Mouse (Mus musculus) kidney, postnatal 14 days (tissue): ENCODE results near the gene Zbtb1.
A peak's percentile ranks its signal among the peaks of the same experiment; 100 is the strongest.
"Not testable (repeated sequence)": the region's sequence is repeated elsewhere in the genome, so short reads cannot be mapped to it uniquely, and the experiment has no call there.

Experiments
- DNase-seq: peaks from one replicate; pipeline ENCODE4 v3.0.0; 2022; ENCODE audit warnings: mixed read lengths

Zbtb1 gene

GRCm38 (mm10) chr12:76405183-76405970, 35.3 kb downstream of the Zbtb1 start:
- peak; percentile 28 for DNase-seq

- DNase-seq = peak; percentile 10
Observed at GRCm38 (mm10) chr12:76405971-76406370, 35.9 kb downstream of the Zbtb1 start.

GRCm38 (mm10) chr12:76407184-76407583, 37.1 kb downstream of the Zbtb1 start:
- no peak for DNase-seq

DNA sequence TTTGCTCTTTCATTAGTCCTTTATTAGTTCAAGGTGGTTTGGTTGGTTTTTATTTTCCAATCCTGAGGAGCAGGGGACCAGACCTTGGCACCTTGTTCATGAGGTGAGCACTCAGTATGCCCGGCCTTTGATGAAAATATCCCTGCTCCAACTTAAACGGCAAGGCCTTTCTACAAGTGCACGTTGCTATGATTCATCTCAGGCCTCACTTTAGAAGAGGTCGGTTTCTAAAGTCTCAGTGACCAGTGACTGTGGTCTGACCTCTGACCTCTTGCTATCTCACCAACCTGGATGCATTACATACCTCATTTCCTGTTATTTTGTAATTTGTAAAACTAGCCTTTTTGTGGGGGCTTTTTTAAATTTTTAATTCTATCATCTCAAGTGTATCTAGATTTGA, 39.1 kb downstream of the Zbtb1 start:
- DNase-seq = no peak

DNA sequence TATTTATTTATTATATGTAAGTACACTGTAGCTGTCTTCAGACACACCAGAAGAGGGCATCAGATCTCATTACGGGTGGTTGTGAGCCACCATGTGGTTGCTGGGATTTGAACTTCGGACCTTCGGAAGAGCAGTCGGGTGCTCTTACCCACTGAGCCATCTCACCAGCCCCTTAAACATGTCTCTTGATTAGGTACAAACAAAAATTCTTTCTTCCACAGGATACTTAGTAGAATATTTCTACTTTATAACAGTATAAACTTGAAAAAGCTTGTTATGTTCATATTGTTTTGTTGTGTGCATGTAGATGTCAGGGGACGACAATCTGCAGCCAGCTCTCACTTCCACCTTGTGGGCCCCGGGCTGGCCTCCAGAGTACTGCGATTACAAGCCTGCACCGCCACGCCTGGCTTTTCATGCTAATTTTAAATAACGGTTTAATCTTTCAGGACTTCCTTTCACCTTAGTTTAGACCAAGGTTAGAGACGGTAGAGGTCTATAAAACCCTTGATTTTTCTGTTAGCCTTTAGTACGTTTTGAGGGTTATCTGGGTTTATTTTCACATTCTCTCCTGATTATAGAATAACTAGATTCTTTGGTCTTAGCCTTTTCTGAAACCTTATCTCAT, 45.4 kb downstream of the Zbtb1 start:
- no peak for DNase-seq

DNA sequence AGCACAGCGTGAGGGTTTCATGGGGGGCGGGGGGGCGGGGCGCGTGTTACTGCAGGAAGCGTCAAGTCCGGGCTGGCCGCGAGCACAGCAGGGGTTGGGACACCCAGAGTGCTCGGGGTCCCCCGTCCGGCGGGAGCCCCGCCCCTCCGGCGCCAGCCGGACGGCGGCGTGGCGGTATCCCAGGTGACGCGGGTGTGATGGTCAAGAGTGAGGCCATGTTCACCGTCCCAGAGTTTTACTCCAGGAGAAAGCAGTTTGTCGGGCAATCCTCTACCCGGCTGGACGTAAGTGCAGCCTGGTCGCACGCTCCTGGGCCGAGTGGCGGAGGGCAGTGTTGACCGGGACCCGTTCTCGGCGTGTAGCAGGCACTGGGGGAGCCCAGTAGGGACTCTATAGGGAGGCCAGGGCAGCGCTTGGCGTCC, 47.4 kb downstream of the Zbtb1 start, which contains the start of gene Ppp1r36:
TSS of gene Ppp1r36 (plus strand) at position 106 of the 422 bp plus-strand sequence.
- DNase-seq = peak; percentile 66

DNA sequence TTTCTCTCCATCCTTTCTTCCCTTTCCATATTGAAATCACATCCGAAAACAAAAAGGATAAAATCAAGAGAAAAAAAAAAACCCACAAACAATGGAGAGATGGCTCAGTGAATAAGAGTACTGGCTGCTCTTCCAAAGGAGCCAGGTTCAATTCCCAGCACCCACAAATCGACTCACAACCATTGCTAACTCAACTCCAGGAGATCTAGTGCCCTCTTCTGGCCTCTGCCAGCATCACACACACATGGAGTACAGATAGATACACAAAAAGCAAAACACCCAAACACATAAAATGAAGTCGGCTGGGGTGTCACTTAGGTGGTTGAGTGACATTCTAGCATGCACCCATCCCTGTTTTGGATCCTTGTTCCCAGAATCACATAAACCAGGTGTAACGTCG, 48.3 kb downstream of the Zbtb1 start:
- no peak for DNase-seq

DNA sequence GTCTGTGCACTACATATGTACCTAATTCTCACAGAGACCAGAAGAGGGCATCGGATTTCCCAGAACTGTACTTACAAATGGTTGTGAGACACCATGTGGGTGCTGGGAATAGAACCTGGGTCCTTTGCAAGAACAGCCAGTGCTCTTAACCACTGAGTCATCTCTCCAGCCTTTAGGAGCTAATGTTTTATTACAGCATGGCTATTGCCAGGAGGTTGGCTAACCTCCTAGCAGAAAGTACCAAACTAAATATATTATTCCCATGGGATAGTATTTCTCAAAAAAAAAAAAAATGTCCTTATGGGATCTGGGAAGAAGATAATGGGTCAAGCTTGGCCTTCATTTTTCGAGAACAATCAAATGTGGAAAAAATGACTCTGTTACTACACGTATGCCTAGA, 55.2 kb downstream of the Zbtb1 start:
- DNase-seq = no peak

DNA sequence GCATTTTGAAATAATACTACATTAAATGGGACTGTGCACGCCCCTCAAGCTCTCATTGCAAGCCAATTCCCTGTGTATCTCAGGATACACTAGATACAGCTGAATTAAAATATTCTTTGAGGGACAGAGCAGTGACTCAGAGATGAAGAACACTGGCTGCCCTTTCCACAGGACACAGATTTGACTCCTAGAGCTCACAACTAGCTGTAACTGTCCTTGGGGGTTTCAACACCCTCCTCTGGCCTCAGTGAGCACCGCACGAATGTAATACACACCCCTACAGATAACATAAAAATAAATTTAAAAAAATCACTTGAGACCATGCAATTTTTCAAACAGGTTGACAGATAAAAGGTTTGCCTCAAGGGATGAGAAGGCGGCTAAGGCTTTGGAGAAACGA, 57.5 kb downstream of the Zbtb1 start:
- no peak for DNase-seq

DNA sequence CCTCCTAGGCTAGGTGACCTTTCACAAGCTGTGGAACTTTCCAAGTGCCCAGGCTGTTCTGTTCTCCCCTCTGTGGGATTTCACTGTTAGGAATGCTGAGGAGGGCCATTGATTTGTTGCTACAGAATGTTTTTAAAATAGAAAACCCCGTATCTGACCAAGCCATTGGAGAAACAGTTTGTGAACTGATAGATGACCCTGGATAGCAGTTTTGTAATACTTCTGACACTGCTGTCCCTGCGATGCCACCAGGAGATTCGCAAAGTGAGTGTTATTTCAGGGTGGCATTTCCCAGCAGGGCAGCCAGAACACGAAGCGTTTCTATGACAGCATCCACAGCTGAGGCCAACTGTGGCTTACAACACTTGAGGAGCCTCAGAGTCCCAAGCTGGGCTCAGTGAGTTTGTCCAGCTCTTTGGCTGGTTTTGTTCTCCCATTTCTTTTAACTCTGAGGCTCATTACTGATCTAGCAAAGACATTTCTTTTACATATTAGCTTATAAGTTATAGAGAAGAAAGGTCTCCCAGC, 60.9 kb downstream of the Zbtb1 start:
- DNase-seq = no peak

GRCm38 (mm10) chr12:76431431-76431830, 61.4 kb downstream of the Zbtb1 start:
- no peak for DNase-seq

DNA sequence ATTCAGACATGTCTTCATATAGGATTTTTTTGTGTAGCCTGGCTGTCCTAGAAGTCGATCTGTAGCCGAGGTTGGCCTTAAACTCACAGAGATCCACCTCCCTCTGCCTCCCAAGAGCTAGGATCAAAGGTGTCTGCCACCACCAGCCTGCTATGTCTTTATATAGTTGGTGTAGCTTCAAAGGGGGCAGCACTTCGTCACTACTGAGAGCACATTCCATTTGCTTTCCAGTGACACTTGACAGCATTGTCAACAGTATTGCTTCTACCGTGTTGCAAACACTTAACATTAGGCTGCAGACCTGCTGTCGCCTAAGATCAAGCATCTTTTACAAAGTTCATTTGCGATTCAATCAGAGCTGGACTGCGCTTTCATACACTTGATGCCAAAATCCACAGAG, 64.0 kb downstream of the Zbtb1 start:
- DNase-seq = no peak

DNA sequence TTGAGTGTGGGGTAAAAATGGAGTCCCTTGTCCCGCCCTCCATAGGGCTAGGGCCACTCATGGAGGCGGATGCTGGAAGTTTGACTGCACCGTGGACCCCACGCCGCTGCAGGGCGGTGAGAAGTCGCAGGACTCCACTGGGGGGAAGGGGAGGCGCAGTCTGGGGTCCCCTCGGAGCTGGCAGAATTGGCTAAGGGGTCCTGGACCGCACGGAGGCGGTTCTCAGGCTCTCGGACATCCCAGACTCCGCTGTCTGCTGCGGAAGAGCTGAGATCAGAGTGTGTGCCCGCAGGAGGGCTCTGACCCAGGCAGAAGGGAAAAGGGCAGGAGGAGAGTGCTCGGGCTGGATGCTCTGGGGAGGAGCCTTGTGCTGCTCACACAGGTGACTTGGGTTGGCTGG, 65.0 kb downstream of the Zbtb1 start:
- DNase-seq = no peak

GRCm38 (mm10) chr12:76435549-76435948, 65.5 kb downstream of the Zbtb1 start:
- no peak for DNase-seq

- not testable (repeated sequence) for DNase-seq
Observed at GRCm38 (mm10) chr12:76443488-76443887, 73.4 kb downstream of the Zbtb1 start.

- DNase-seq = peak; percentile 17
Observed at GRCm38 (mm10) chr12:76444359-76444772, 74.3 kb downstream of the Zbtb1 start.

DNA sequence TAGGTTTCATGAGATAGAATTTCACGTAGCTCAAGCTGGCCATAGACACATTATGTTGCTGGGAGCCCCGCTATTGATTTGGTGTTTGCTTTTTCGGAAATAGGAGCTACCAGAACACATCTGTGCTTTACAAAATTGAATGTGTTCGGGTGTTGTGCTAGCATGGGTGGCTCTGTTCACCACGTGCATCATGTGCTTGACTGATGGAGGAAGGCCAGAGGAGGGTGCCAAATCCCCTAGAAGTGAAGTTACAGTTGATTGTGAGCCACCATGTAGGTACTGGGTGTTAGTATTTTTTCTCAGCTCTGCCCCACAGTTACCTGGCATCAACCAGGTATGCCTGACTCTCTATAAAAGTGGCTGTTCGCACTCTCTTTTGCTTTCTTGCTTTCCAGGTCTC, 74.8 kb downstream of the Zbtb1 start:
- no peak for DNase-seq

DNA sequence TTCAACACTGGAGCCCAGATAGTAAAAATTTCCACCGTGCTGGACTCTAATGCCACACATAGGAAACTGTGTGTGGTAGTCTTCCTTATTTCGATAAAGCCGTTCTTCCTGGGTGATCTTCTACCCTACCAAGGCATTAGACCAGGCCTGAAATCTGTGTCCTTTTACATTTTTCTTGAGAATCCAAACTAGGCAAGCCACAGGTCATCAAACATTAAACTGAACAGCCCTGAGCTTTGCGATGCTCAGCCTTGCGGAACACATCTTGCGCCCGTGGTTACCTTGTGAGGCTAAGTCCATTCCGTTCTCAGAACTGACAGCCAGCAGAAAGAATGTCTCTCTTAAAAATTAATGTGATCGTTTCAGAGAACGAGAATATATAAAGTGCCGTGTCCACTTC, 76.1 kb downstream of the Zbtb1 start:
- peak; percentile 79 for DNase-seq
